Mouse (Mus musculus) Patski (cell line): Measurements from ENCODE around the gene Pdcd11. TPM values are rescaled to one million over a fixed set of nuclear protein-coding genes. Genes with fewer than 3 reads are reported as not detected.

Experiments
- ATAC-seq: fragments of 100-300 bp; one replicate; pipeline ENCODE4 v1.8.0; 2021
- CTCF ChIA-PET: fragments of 350-600 bp; sonication (Branson Sonifier 250); formaldehyde crosslinking; loops from one replicate; lab custom pipeline; 2022; ENCODE audit warnings: inconsistent platforms; lab: Charles Lee
- POLR2A ChIA-PET: fragments of 350-600 bp; sonication (Branson Sonifier 250); formaldehyde crosslinking; loops from one replicate; lab custom pipeline; 2022; ENCODE audit warnings: antibody characterized with exemption, inconsistent platforms; lab: Charles Lee
- DNase-seq: peaks from one replicate; pipeline ENCODE4 v3.0.0-alpha.2; 2011; ENCODE audit warnings: low read depth, low spot score
- H3K27me3 ChIP-seq: fragments of 371-371 bp; one replicate; pipeline ENCODE4 v1.5.1; 2021
- CTCF ChIP-seq: fragments of 100-300 bp; IDR thresholded peaks from one replicate; pipeline ENCODE4 v1.5.1; 2021
- in situ Hi-C: fragments of 300-500 bp; cut with MboI; formaldehyde crosslinking; loops from 3 replicates; pipeline ENCODE4 v1.11.1; 2018; ENCODE audit warnings: low pct_unique_long_range_greater_than_20kb, mixed read lengths
- polyA plus RNA-seq: library from polyadenylated mRNA; unstranded; gene quantifications from one replicate; pipeline ENCODE4 v1.2.3, GENCODE M21; 2021

Gene Pdcd11
- polyA plus RNA-seq, 1 experiment from 2014 or later, result 29.3 TPM

GRCm38 (mm10) chr19:47142438-47142837, 51.9 kb downstream of the Pdcd11 start:
- no peak for TF ChIP-seq CTCF
- DNase-seq, result no peak
- no peak for ATAC-seq
- CTCF ChIA-PET, result interaction anchor here (2.9 kb wide), 1 partner anchor 26 kb away, joined by 8 read pairs; no protein-coding TSS in a partner anchor
- POLR2A ChIA-PET, result no interaction called here
- in situ Hi-C loops, result no loop called here
- no peaks in the 10 kb centered on the region for H3K27me3 ChIP-seq

GRCm38 (mm10) chr19:47144154-47144553, 53.6 kb downstream of the Pdcd11 start, which contains the start of gene Calhm1:
TSS of gene Calhm1 (minus strand) at chr19:47144254.
- DNase-seq, result no peak
- TF ChIP-seq CTCF, result no peak
- H3K27me3 ChIP-seq, result no peaks in the 10 kb centered on the region
- ChIA-PET POLR2A (no interaction called here), CTCF (interaction anchor here (1.2 kb wide), 1 partner anchor 9 kb away, joined by 3 read pairs; no protein-coding TSS in a partner anchor)
- in situ Hi-C loops, result no loop called here
- ATAC-seq, result no peak

- no peak for TF ChIP-seq CTCF
- no peak for ATAC-seq
- CTCF ChIA-PET, result interaction anchor here (5.6 kb wide), 1 partner anchor 20 kb away, joined by 28 read pairs; no protein-coding TSS in a partner anchor
These were observed 57.8 kb downstream of the Pdcd11 start for GRCm38 (mm10) chr19:47148267-47148847.

GRCm38 (mm10) chr19:47149854-47150253, 59.3 kb downstream of the Pdcd11 start:
- CTCF ChIA-PET, result interaction anchor here (1.5 to 5.6 kb wide), 2 partner anchors 19 to 27 kb away, joined by 4 to 28 read pairs; no protein-coding TSS in a partner anchor
- DNase-seq, result no peak
- no peak for TF ChIP-seq CTCF
- in situ Hi-C loops, result no loop called here
- peaks cover 19% of the 10 kb centered on the region for H3K27me3 ChIP-seq
- no peak for ATAC-seq
- POLR2A ChIA-PET, result no interaction called here

More at GRCm38 (mm10) chr19:47148267-47148847, 57.8 kb downstream of the Pdcd11 start:
- POLR2A ChIA-PET, result interaction anchor here (0.7 kb wide), 1 partner anchor 386 kb away, joined by 3 read pairs; no protein-coding TSS in a partner anchor
- no peak for DNase-seq
- H3K27me3 ChIP-seq, result peaks cover 12% of the 10 kb centered on the region
- in situ Hi-C loops, result no loop called here

- in situ Hi-C loops, result no loop called here
- DNase-seq (no peak), ATAC-seq (no peak)
- peaks cover 25% of the 10 kb centered on the region for H3K27me3 ChIP-seq
- ChIA-PET CTCF (interaction anchor here (5.6 kb wide), 1 partner anchor 17 kb away, joined by 28 read pairs; no protein-coding TSS in a partner anchor), POLR2A (no interaction called here)
- TF ChIP-seq CTCF, result no peak
These were observed 60.9 kb downstream of the Pdcd11 start for GRCm38 (mm10) chr19:47151332-47152061.

GRCm38 (mm10) chr19:47152062-47152369, 61.4 kb downstream of the Pdcd11 start:
- DNase-seq (no peak), ATAC-seq (no peak)
- ChIA-PET CTCF (interaction anchor here (5.6 kb wide), 1 partner anchor 16 kb away, joined by 28 read pairs; no protein-coding TSS in a partner anchor), POLR2A (no interaction called here)
- no peak for TF ChIP-seq CTCF
- in situ Hi-C loops, result no loop called here
- peaks cover 25% of the 10 kb centered on the region for H3K27me3 ChIP-seq

- in situ Hi-C loops, result no loop called here
- ATAC-seq, result no peak
These were observed 63.2 kb downstream of the Pdcd11 start for GRCm38 (mm10) chr19:47153767-47154166.

GRCm38 (mm10) chr19:47157664-47158063, 67.1 kb downstream of the Pdcd11 start, which contains the start of gene Calhm3:
TSS of gene Calhm3 (minus strand) at chr19:47157764.
- in situ Hi-C loops, result no loop called here
- DNase-seq, result no peak
- ChIA-PET POLR2A (no interaction called here), CTCF (interaction anchor here (1.1 kb wide), 1 partner anchor 11 kb away, joined by 3 read pairs; no protein-coding TSS in a partner anchor)
- H3K27me3 ChIP-seq, result peaks cover 21% of the 10 kb centered on the region
- no peak for TF ChIP-seq CTCF
- ATAC-seq, result no peak

More at GRCm38 (mm10) chr19:47153767-47154166, 63.2 kb downstream of the Pdcd11 start:
- POLR2A ChIA-PET, result no interaction called here
- CTCF ChIA-PET, result no interaction called here
- no peak for DNase-seq
- no peak for TF ChIP-seq CTCF
- H3K27me3 ChIP-seq, result peaks cover 34% of the 10 kb centered on the region

GRCm38 (mm10) chr19:47161669-47162068, 71.1 kb downstream of the Pdcd11 start:
- no peak for DNase-seq
- peaks cover 9% of the 10 kb centered on the region for H3K27me3 ChIP-seq
- CTCF ChIA-PET, result no interaction called here
- TF ChIP-seq CTCF, result no peak
- POLR2A ChIA-PET, result interaction anchor here (0.6 kb wide), 1 partner anchor 22 kb away, joined by 3 read pairs; no protein-coding TSS in a partner anchor
- in situ Hi-C loops, result no loop called here
- ATAC-seq, result no peak

- ChIA-PET POLR2A (no interaction called here), CTCF (interaction anchor here (6.4 kb wide), 1 partner anchor 39 kb away, joined by 46 read pairs; no protein-coding TSS in a partner anchor)
- TF ChIP-seq CTCF, result no peak
- no peak for ATAC-seq
- no peaks in the 10 kb centered on the region for H3K27me3 ChIP-seq
- in situ Hi-C loops, result no loop called here
- DNase-seq, result no peak
These were observed 72.7 kb downstream of the Pdcd11 start for GRCm38 (mm10) chr19:47163176-47163744.
